Mouse (Mus musculus) limb, embryonic 12.5 days (tissue): Measurements from ENCODE around the gene Optn. TPM values are rescaled to one million over a fixed set of nuclear protein-coding genes. Genes with fewer than 3 reads are reported as not detected.
A peak's percentile ranks its signal among the peaks of the same experiment; 100 is the strongest.

Experiments
- ATAC-seq: fragments of 200-750 bp; cut with Nextera tagmentation; 2 replicates; pipeline ENCODE4 v1.8.0; 2017; ENCODE audit warnings: low read depth, moderate TSS enrichment; ENCODE audit not compliant: insufficient number of reproducible peaks, insufficient read depth, low FRiP score, low TSS enrichment
- H3K27ac ChIP-seq: fragments of 300-500 bp; sonication (generic); 2 replicates; pipeline ENCODE4 v1.5.1; 2016; ENCODE audit warnings: mild to moderate bottlenecking, moderate library complexity
- H3K27me3 ChIP-seq: fragments of 300-500 bp; sonication (generic); 2 replicates; pipeline ENCODE4 v1.6.1; 2016; ENCODE audit warnings: mild to moderate bottlenecking, moderate library complexity
- H3K36me3 ChIP-seq: fragments of 300-500 bp; sonication (generic); 2 replicates; pipeline ENCODE4 v1.6.1; 2016; ENCODE audit warnings: mild to moderate bottlenecking, moderate library complexity
- H3K4me1 ChIP-seq: fragments of 300-500 bp; sonication (generic); replicated peaks from 2 replicates; pipeline ENCODE4 v1.6.1; 2016
- H3K4me2 ChIP-seq: fragments of 300-500 bp; sonication (generic); 2 replicates; pipeline ENCODE4 v1.6.1; 2016; ENCODE audit warnings: mild to moderate bottlenecking, moderate library complexity
- H3K4me3 ChIP-seq: fragments of 300-500 bp; sonication (generic); replicated peaks from 2 replicates; pipeline ENCODE4 v1.5.1; 2016; ENCODE audit warnings: mild to moderate bottlenecking
- H3K9ac ChIP-seq: fragments of 300-500 bp; sonication (generic); replicated peaks from 2 replicates; pipeline ENCODE4 v1.6.1; 2016; ENCODE audit warnings: mild to moderate bottlenecking, moderate library complexity
- H3K9me3 ChIP-seq: fragments of 300-500 bp; sonication (generic); 2 replicates; pipeline ENCODE4 v1.6.1; 2016; ENCODE audit warnings: mild to moderate bottlenecking, moderate library complexity
- WGBS: fragments of 180-500 bp; shearing (Covaris S2); methylation state at CpG from one replicate; pipeline ENCODE4 v1.1.7; 2016; 5-methylcytosine and 5-hydroxymethylcytosine counted together
- polyA plus RNA-seq: library from polyadenylated mRNA; unstranded; fragments of >200 nt; fragmentation: Nextera tagmentation; extraction: Ambion mirVana; gene quantifications from 2 replicates; pipeline ENCODE4 v1.2.1, GENCODE M21; 2016

Gene Optn
- polyA plus RNA-seq, 1 experiment from 2014 or later = 5.3 TPM

DNA sequence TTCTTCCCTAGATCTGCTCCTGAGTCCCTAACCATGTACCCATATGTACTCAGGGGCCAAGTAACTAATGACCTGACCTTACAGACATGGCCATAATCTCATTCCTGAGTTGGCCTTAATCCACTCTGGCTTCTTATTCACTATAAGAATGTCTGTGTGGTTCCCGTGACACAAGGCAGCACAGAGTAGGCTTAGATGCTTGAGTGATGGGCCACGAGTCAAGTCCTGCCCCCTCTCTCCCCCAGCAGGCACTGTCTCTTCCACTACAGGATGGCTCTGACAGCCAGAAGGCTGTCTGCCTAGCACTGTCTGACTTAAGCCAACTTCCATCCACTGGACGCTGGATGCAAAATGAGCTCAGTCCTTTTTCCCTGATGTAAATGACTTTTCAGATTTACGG lies 3.9 kb downstream of the Optn start:
- no peaks in the 10 kb centered on the region for H3K9me3 ChIP-seq
- H3K27me3 ChIP-seq = peaks cover 3% of the 10 kb centered on the region; the same call in 1 of the 2 replicates
- H3K27ac ChIP-seq = no peak overlapping the region
- H3K36me3 ChIP-seq = no peaks in the 10 kb centered on the region
- H3K9ac ChIP-seq = no peak overlapping the region
- 82% methylated on average over 4 of the region's 4 CpGs for WGBS
- peaks cover 10% of the 10 kb centered on the region for H3K4me1 ChIP-seq
- no peak overlapping the region for H3K4me2 ChIP-seq
- ATAC-seq = no peak
- no peak overlapping the region for H3K4me3 ChIP-seq

DNA sequence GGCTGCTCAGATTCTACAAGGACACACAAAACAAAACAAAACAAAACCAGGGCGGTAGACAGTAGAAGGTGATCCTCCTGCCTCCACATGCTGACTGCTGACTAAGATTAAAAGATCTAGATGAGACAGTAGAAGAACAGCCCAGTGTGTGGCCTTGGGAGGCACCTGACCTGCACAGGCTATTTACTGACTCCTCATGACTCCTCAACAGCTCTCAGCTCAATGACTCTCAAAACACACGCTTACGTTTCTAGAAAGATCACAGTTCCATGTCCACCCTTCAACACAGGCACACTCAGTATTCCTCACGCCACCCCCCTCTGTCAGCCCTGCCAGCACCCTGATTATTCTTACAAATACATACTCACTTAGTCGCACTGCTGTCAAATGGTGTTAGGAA lies 5.4 kb downstream of the Optn start:
- Histone ChIP-seq H3K27me3 (no peaks in the 10 kb centered on the region), H3K9me3 (no peaks in the 10 kb centered on the region), H3K27ac (no peak overlapping the region), H3K4me3 (no peak overlapping the region), H3K4me2 (no peak overlapping the region), H3K9ac (no peak overlapping the region), H3K4me1 (peaks cover 8% of the 10 kb centered on the region), H3K36me3 (no peaks in the 10 kb centered on the region)
- WGBS = 79% methylated on average over 5 of the region's 5 CpGs
- ATAC-seq = no peak

DNA sequence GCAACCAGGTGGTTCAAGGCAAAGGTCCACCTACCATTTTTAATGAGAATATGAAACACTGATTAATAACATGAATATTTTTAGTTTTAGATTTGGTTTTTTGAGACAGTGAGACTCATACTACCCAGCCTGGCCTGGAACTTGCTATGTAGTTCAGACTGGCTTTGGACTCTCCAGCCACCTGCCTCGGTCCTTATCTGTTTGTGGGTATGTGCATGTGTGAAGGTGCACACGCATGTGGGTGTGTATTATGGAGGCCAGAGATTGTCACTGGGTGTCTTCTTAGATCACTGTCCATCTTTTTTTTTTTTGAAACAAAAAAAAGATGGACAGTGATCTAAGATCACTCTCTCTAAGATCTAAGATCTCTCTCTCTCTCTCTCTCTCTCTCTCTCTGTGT lies 13.3 kb downstream of the Optn start:
- H3K27me3 ChIP-seq = no peaks in the 10 kb centered on the region
- no peak overlapping the region for H3K4me3 ChIP-seq
- no peak overlapping the region for H3K9ac ChIP-seq
- H3K4me1 ChIP-seq = peaks cover 10% of the 10 kb centered on the region; the same call in 1 of the 2 replicates
- no peaks in the 10 kb centered on the region for H3K36me3 ChIP-seq
- no peak overlapping the region for H3K27ac ChIP-seq
- H3K4me2 ChIP-seq = no peak overlapping the region
- 89% methylated on average over 2 of the region's 2 CpGs for WGBS
- ATAC-seq = no peak
- H3K9me3 ChIP-seq = peaks cover 5% of the 10 kb centered on the region; the same call in 1 of the 2 replicates

DNA sequence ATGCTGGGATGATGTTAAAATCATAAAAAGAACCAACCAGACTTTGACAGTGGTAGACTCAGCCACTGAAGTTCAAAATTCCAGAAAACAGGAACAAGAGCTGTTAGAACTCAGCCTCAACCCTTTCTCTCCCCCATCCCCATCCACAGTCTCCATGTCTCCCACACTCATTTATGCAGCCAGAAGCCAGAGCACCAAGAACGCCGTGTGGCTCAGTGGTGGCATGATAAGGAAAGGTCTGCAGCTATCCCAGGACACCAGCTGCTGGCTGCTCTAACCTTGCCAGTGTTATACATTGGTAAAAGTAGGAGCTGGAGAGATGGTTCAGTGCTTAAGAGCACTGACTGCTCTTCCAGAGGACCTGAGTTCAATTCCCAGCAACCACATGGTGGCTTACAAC lies 16.8 kb downstream of the Optn start:
- Histone ChIP-seq H3K4me2 (no peak overlapping the region), H3K4me1 (peaks cover 27% of the 10 kb centered on the region), H3K4me3 (no peak overlapping the region), H3K36me3 (no peaks in the 10 kb centered on the region), H3K27ac (no peak overlapping the region), H3K9ac (no peak overlapping the region), H3K9me3 (no peaks in the 10 kb centered on the region; the same call in 1 of the 2 replicates), H3K27me3 (no peaks in the 10 kb centered on the region)
- no peak for ATAC-seq
- WGBS = 78% methylated on average over 2 of the region's 2 CpGs

DNA sequence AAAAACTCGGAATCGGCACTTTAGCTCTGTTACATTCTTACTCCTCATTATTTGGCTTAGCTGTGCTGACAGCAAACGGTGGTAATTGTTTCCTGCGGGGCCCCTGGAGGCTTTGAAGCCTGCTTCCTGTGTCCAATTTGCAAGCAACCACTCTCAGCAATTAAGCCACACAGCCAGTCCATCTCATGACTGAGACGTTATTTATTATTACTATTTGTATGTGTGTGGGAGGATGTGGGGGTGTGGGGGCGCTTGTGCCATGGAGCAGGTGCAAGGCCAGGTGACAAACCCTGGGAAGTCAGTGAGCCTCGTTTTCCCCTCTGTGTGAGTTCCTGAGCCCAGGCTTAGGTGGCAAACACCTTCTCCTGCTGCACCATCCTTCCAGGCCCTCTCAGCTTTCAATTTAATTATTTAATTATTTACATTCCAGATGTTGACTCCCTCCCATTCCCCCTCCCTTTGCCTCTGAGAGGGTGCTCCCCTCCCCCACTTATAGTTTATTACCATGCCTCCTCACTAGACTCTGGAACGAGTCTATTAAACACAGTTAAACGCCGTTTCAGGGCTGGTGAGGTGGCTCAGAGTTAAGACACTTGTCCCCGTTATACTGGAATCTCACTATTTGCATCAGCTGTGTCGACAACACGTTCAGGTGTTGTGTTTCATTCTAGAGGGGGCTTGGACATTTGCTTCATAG lies 18.4 kb downstream of the Optn start:
- peak; percentile 60; the same call in 1 of the 2 replicates for ATAC-seq

DNA sequence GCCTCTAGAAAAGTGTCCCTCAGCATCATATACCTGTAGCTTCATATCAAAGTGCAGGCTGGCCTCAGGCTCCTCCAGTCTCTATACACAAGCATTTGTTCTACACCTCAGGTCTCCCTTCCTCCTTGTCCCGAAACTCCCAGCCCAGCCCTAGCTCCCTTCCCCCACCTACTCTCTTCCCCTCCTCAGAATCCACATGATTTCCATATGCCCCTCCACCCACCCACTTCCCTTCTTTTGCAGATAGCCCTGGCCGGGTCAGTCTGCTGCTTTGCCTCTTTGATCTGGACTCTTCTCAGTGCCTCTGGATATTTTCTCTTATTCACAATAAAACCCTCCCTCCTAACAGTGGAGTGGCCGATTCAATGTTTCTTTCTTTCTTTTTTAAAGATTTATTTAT lies 19.5 kb downstream of the Optn start:
- Histone ChIP-seq H3K9me3 (no peaks in the 10 kb centered on the region; the same call in 1 of the 2 replicates), H3K4me2 (no peak overlapping the region), H3K36me3 (no peaks in the 10 kb centered on the region), H3K9ac (no peak overlapping the region), H3K27ac (no peak overlapping the region), H3K4me3 (no peak overlapping the region), H3K4me1 (peaks cover 27% of the 10 kb centered on the region), H3K27me3 (no peaks in the 10 kb centered on the region)
- no peak for ATAC-seq
- 28% methylated on average over 3 of the region's 3 CpGs for WGBS

More for the DNA sequence above, 18.4 kb downstream of the Optn start:
- peak overlapping the region; percentile 41 for H3K4me2 ChIP-seq
- H3K4me3 ChIP-seq = no peak overlapping the region
- H3K9me3 ChIP-seq = no peaks in the 10 kb centered on the region; the same call in 1 of the 2 replicates
- H3K36me3 ChIP-seq = no peaks in the 10 kb centered on the region
- H3K9ac ChIP-seq = no peak overlapping the region
- H3K4me1 ChIP-seq = peaks cover 27% of the 10 kb centered on the region
- H3K27me3 ChIP-seq = no peaks in the 10 kb centered on the region
- 0 out of 2 replicates have a peak overlapping the region, but pooled peaks have one; percentile 12 for H3K27ac ChIP-seq
- 8% methylated on average over 13 of the region's 13 CpGs for WGBS

DNA sequence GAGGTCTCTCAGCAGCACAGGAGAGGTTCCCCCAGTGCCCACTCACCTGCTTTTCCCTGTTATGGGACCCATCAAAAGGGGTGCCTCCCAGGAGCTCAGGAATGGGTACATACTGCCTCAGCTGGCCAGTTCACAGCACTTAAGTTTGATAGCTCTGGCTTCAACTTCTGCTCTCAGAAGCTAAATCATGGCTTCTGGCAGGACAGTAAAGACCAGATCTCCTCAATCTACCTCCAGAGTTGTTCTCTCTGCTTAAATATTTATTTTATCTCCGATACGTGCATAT lies 20.4 kb downstream of the Optn start:
- no peak overlapping the region for H3K9ac ChIP-seq
- H3K4me3 ChIP-seq = no peak overlapping the region
- WGBS = 77% methylated on average over 2 of the region's 2 CpGs
- H3K27me3 ChIP-seq = no peaks in the 10 kb centered on the region
- H3K4me1 ChIP-seq = peaks cover 27% of the 10 kb centered on the region
- no peaks in the 10 kb centered on the region for H3K36me3 ChIP-seq
- no peak overlapping the region for H3K27ac ChIP-seq
- H3K9me3 ChIP-seq = no peaks in the 10 kb centered on the region
- H3K4me2 ChIP-seq = no peak overlapping the region
- ATAC-seq = no peak

DNA sequence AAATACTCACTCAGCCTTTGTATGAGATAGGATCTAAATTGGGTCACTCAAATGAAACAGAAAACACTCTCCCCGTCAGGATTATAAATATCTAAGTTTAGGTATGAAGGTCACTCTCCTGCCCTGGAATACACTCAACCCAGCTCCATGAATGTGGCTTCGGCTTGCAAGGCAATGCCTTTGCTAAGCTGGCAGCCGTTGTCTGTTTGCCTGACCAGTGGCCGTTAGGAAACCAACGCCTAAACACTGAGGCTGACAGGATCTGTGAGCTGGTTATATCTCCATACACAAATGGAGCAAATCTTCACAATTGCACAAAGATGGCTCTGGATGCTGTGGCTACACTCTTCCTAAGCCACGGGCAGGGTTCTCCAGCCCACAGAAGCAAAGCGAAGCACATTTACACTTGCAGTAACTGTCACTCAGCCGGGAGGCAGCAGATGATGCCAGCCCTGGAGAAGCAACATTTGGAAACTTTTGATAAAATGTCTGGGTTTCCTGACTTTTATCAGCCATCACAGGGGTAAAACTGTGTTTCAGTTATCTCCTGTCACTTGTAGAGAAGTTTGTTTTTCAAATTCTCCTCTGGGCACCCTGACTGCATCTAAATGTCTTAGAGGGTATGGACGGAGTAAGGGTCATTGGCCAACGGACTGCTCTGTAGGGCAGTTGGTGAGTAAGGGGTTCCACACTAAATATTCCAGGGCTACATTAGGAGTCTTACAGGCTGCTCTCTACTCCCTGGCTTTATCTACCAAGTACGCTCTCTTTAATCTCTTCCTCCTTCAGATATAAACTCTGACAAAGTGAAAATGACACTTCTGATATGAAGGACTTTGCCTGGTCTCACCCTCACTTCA lies 21.0 kb downstream of the Optn start:
- Histone ChIP-seq H3K27me3 (no peaks in the 10 kb centered on the region), H3K4me3 (no peak overlapping the region), H3K36me3 (no peaks in the 10 kb centered on the region), H3K9me3 (no peaks in the 10 kb centered on the region), H3K27ac (no peak overlapping the region), H3K9ac (no peak overlapping the region), H3K4me1 (peaks cover 27% of the 10 kb centered on the region), H3K4me2 (no peak overlapping the region)
- 70% methylated on average over 11 of the region's 11 CpGs for WGBS
- no peak for ATAC-seq

DNA sequence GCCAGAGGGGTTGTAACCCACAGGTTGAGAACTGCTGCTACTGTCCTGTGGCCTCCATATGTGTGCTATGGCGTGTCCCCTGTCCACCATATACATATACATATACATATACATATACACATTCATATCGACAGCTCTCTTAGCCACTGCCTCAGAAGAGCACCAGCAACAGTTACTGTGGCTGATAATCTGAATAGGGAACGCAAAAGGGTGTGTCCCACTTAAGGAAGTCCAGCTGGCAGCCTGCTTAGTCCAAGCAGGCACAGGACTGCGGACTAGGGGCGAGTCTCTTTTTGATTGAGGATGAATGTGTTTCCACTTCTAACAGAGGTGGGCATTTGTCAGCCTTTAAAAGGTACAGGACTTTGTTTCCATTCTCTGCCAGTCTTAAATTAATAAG lies 22.0 kb downstream of the Optn start:
- H3K9ac ChIP-seq = no peak overlapping the region
- no peaks in the 10 kb centered on the region for H3K36me3 ChIP-seq
- H3K4me2 ChIP-seq = no peak overlapping the region
- ATAC-seq = no peak
- H3K9me3 ChIP-seq = no peaks in the 10 kb centered on the region
- 91% methylated on average over 5 of the region's 5 CpGs for WGBS
- no peaks in the 10 kb centered on the region for H3K27me3 ChIP-seq
- peaks cover 27% of the 10 kb centered on the region for H3K4me1 ChIP-seq
- no peak overlapping the region for H3K27ac ChIP-seq
- H3K4me3 ChIP-seq = no peak overlapping the region

DNA sequence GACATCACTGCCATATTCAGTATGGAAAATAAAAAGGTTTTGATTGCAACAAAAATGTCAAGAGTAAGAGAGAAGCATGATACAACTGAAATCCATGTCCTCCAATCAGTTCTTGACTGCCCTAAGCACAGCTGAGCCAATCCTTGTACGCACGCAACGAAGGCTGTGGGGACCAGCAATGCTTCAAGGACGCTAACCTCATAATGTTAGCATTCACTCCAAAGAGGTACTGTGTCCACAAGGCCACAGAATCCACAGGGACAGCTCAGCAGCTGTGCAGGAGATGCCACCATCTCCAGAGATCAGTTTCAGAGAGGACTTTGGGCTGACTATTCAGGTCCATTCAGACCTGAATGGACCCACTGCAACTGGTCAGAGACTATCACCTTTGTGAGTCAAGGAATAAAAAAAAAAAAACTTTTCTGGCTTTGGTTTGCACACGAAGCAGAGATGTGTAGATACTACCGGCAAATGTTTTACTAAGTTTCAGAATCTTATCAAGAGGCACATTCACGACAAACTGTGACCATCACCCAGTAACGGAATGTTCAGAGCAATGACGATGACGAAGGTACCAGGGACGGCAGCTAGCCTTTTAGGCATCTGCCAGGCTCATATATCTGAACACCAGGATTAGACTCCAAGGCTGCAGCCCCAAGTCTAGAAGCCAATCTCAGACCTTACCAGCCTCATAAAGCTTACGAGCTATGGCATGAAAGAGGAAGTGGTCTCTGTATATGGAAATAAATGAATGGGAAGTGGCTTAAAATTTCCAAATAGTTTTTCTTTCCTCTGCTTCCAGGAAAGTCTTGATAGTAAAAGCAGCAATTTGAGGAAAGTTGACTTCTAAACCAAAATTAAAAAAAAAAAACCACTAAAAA lies 23.3 kb downstream of the Optn start:
- Histone ChIP-seq H3K36me3 (no peaks in the 10 kb centered on the region), H3K9ac (no peak overlapping the region), H3K27me3 (no peaks in the 10 kb centered on the region), H3K4me2 (no peak overlapping the region), H3K4me1 (peaks cover 17% of the 10 kb centered on the region), H3K27ac (no peak overlapping the region), H3K9me3 (no peaks in the 10 kb centered on the region), H3K4me3 (no peak overlapping the region)
- ATAC-seq = no peak
- 82% methylated on average over 12 of the region's 12 CpGs for WGBS
